Mouse (Mus musculus): ENCODE measurements around the gene Btnl4. TPM values are rescaled to one million over a fixed set of nuclear protein-coding genes. Genes with fewer than 3 reads are reported as not detected.

Btnl4 gene
- polyA plus RNA-seq, 1 experiment from 2014 or later = not detected

GRCm38 (mm10) chr17:34459255-34459654, 17.9 kb downstream of the Btnl4 start:
- no peaks in the 10 kb centered on the region for H3K9me3 ChIP-seq (replicated peaks; ENCODE audit: control insufficient read depth, low read length)
- WGBS = 85% methylated on average over 3 of the region's 3 CpGs
- H3K36me3 ChIP-seq (replicated peaks; ENCODE audit: control insufficient read depth, insufficient read depth, low read depth, low read length) = no peaks in the 10 kb centered on the region
- H3K9ac ChIP-seq (replicated peaks; ENCODE audit: low read length) = no peak overlapping the region
- no peaks in the 10 kb centered on the region for H3K27me3 ChIP-seq (ENCODE audit: control insufficient read depth, insufficient read depth, low read length)
- no peaks in the 10 kb centered on the region for H3K4me1 ChIP-seq (ENCODE audit: control insufficient read depth, insufficient read depth, low read length)
- no peak for DNase-seq (ENCODE audit: low spot score)
- ATAC-seq (replicated peaks; ENCODE audit: insufficient number of reproducible peaks, low FRiP score, low TSS enrichment, low read depth) = no peak
- H3K4me3 ChIP-seq (ENCODE audit: low read depth, low read length) = no peak overlapping the region
- H3K4me2 ChIP-seq (ENCODE audit: low read depth, low read length) = no peak overlapping the region
- H3K27ac ChIP-seq (replicated peaks; ENCODE audit: low read depth, low read length) = no peak overlapping the region

GRCm38 (mm10) chr17:34457668-34458067, 19.4 kb downstream of the Btnl4 start:
- WGBS = 69% methylated on average over 4 of the region's 4 CpGs

GRCm38 (mm10) chr17:34448473-34449041, 28.6 kb downstream of the Btnl4 start:
- Histone ChIP-seq H3K36me3 (replicated peaks; ENCODE audit: control insufficient read depth, insufficient read depth, low read depth, low read length) (no peaks in the 10 kb centered on the region), H3K9ac (replicated peaks; ENCODE audit: low read length) (no peak overlapping the region), H3K27me3 (ENCODE audit: control insufficient read depth, insufficient read depth, low read length) (no peaks in the 10 kb centered on the region), H3K27ac (replicated peaks; ENCODE audit: low read depth, low read length) (no peak overlapping the region), H3K4me1 (ENCODE audit: control insufficient read depth, insufficient read depth, low read length) (no peaks in the 10 kb centered on the region), H3K4me2 (ENCODE audit: low read depth, low read length) (no peak overlapping the region), H3K4me3 (ENCODE audit: low read depth, low read length) (no peak overlapping the region), H3K9me3 (replicated peaks; ENCODE audit: control insufficient read depth, low read length) (no peaks in the 10 kb centered on the region)
- 57% methylated on average over 6 of the region's 6 CpGs for WGBS
- DNase-seq (ENCODE audit: low spot score) = no peak
- ATAC-seq (replicated peaks; ENCODE audit: insufficient number of reproducible peaks, low FRiP score, low TSS enrichment, low read depth) = no peak

More at GRCm38 (mm10) chr17:34457668-34458067, 19.4 kb downstream of the Btnl4 start:
- Histone ChIP-seq H3K4me3 (ENCODE audit: low read depth, low read length) (no peak overlapping the region), H3K36me3 (replicated peaks; ENCODE audit: control insufficient read depth, insufficient read depth, low read depth, low read length) (no peaks in the 10 kb centered on the region), H3K4me1 (ENCODE audit: control insufficient read depth, insufficient read depth, low read length) (no peaks in the 10 kb centered on the region), H3K27ac (replicated peaks; ENCODE audit: low read depth, low read length) (no peak overlapping the region), H3K27me3 (ENCODE audit: control insufficient read depth, insufficient read depth, low read length) (no peaks in the 10 kb centered on the region), H3K9ac (replicated peaks; ENCODE audit: low read length) (no peak overlapping the region), H3K9me3 (replicated peaks; ENCODE audit: control insufficient read depth, low read length) (no peaks in the 10 kb centered on the region), H3K4me2 (ENCODE audit: low read depth, low read length) (no peak overlapping the region)
- DNase-seq (ENCODE audit: low spot score) = no peak
- no peak for ATAC-seq (replicated peaks; ENCODE audit: insufficient number of reproducible peaks, low FRiP score, low TSS enrichment, low read depth)

- Histone ChIP-seq H3K27me3 (ENCODE audit: control insufficient read depth, insufficient read depth, low read length) (no peaks in the 10 kb centered on the region), H3K4me3 (ENCODE audit: low read depth, low read length) (no peak overlapping the region), H3K9me3 (replicated peaks; ENCODE audit: control insufficient read depth, low read length) (no peaks in the 10 kb centered on the region), H3K4me1 (ENCODE audit: control insufficient read depth, insufficient read depth, low read length) (no peaks in the 10 kb centered on the region), H3K9ac (replicated peaks; ENCODE audit: low read length) (no peak overlapping the region), H3K4me2 (ENCODE audit: low read depth, low read length) (no peak overlapping the region), H3K36me3 (replicated peaks; ENCODE audit: control insufficient read depth, insufficient read depth, low read depth, low read length) (no peaks in the 10 kb centered on the region), H3K27ac (replicated peaks; ENCODE audit: low read depth, low read length) (no peak overlapping the region)
- ATAC-seq (replicated peaks; ENCODE audit: insufficient number of reproducible peaks, low FRiP score, low TSS enrichment, low read depth) = no peak
- no peak for DNase-seq (ENCODE audit: low spot score)
- WGBS = 91% methylated on average over 7 of the region's 7 CpGs
Measured at GRCm38 (mm10) chr17:34441990-34442389, 35.1 kb downstream of the Btnl4 start.

- no peak for ATAC-seq (replicated peaks; ENCODE audit: insufficient number of reproducible peaks, low FRiP score, low TSS enrichment, low read depth)
- H3K9ac ChIP-seq (replicated peaks; ENCODE audit: low read length) = no peak overlapping the region
- no peaks in the 10 kb centered on the region for H3K9me3 ChIP-seq (replicated peaks; ENCODE audit: control insufficient read depth, low read length)
- H3K27ac ChIP-seq (replicated peaks; ENCODE audit: low read depth, low read length) = no peak overlapping the region
- DNase-seq (ENCODE audit: low spot score) = peak; percentile 54
- H3K4me2 ChIP-seq (ENCODE audit: low read depth, low read length) = no peak overlapping the region
- no peak overlapping the region for H3K4me3 ChIP-seq (ENCODE audit: low read depth, low read length)
- WGBS = 54% methylated on average over 3 of the region's 3 CpGs
- no peaks in the 10 kb centered on the region for H3K27me3 ChIP-seq (ENCODE audit: control insufficient read depth, insufficient read depth, low read length)
- H3K36me3 ChIP-seq (replicated peaks; ENCODE audit: control insufficient read depth, insufficient read depth, low read depth, low read length) = no peaks in the 10 kb centered on the region
- no peaks in the 10 kb centered on the region for H3K4me1 ChIP-seq (ENCODE audit: control insufficient read depth, insufficient read depth, low read length)
Measured at GRCm38 (mm10) chr17:34439795-34440194, 37.3 kb downstream of the Btnl4 start.

- ATAC-seq (replicated peaks; ENCODE audit: insufficient number of reproducible peaks, low FRiP score, low TSS enrichment, low read depth) (no peak), DNase-seq (ENCODE audit: low spot score) (no peak)
- H3K36me3 ChIP-seq (replicated peaks; ENCODE audit: control insufficient read depth, insufficient read depth, low read depth, low read length) = no peaks in the 10 kb centered on the region
- H3K4me2 ChIP-seq (ENCODE audit: low read depth, low read length) = no peak overlapping the region
- H3K9ac ChIP-seq (replicated peaks; ENCODE audit: low read length) = no peak overlapping the region
- no peak overlapping the region for H3K27ac ChIP-seq (replicated peaks; ENCODE audit: low read depth, low read length)
- 67% methylated on average over 1 of the region's 1 CpGs for WGBS
- H3K9me3 ChIP-seq (replicated peaks; ENCODE audit: control insufficient read depth, low read length) = no peaks in the 10 kb centered on the region
- no peaks in the 10 kb centered on the region for H3K27me3 ChIP-seq (ENCODE audit: control insufficient read depth, insufficient read depth, low read length)
- H3K4me1 ChIP-seq (ENCODE audit: control insufficient read depth, insufficient read depth, low read length) = no peaks in the 10 kb centered on the region
- no peak overlapping the region for H3K4me3 ChIP-seq (ENCODE audit: low read depth, low read length)
Measured at GRCm38 (mm10) chr17:34438588-34438987, 38.5 kb downstream of the Btnl4 start.

- Histone ChIP-seq H3K9ac (replicated peaks; ENCODE audit: low read length) (no peak overlapping the region), H3K27ac (replicated peaks; ENCODE audit: low read depth, low read length) (no peak overlapping the region), H3K4me1 (ENCODE audit: control insufficient read depth, insufficient read depth, low read length) (no peaks in the 10 kb centered on the region), H3K4me3 (ENCODE audit: low read depth, low read length) (no peak overlapping the region), H3K9me3 (replicated peaks; ENCODE audit: control insufficient read depth, low read length) (no peaks in the 10 kb centered on the region), H3K4me2 (ENCODE audit: low read depth, low read length) (no peak overlapping the region), H3K27me3 (ENCODE audit: control insufficient read depth, insufficient read depth, low read length) (no peaks in the 10 kb centered on the region), H3K36me3 (replicated peaks; ENCODE audit: control insufficient read depth, insufficient read depth, low read depth, low read length) (no peaks in the 10 kb centered on the region)
- 74% methylated on average over 7 of the region's 7 CpGs for WGBS
- DNase-seq (ENCODE audit: low spot score) (no peak), ATAC-seq (replicated peaks; ENCODE audit: insufficient number of reproducible peaks, low FRiP score, low TSS enrichment, low read depth) (no peak)
Measured at GRCm38 (mm10) chr17:34437606-34438005, 39.5 kb downstream of the Btnl4 start.

- Histone ChIP-seq H3K4me3 (ENCODE audit: low read depth, low read length) (no peak overlapping the region), H3K27ac (replicated peaks; ENCODE audit: low read depth, low read length) (no peak overlapping the region), H3K9ac (replicated peaks; ENCODE audit: low read length) (no peak overlapping the region), H3K4me2 (ENCODE audit: low read depth, low read length) (no peak overlapping the region), H3K27me3 (ENCODE audit: control insufficient read depth, insufficient read depth, low read length) (no peaks in the 10 kb centered on the region), H3K9me3 (replicated peaks; ENCODE audit: control insufficient read depth, low read length) (no peaks in the 10 kb centered on the region), H3K4me1 (ENCODE audit: control insufficient read depth, insufficient read depth, low read length) (no peaks in the 10 kb centered on the region), H3K36me3 (replicated peaks; ENCODE audit: control insufficient read depth, insufficient read depth, low read depth, low read length) (no peaks in the 10 kb centered on the region)
- DNase-seq (ENCODE audit: low spot score) (no peak), ATAC-seq (replicated peaks; ENCODE audit: insufficient number of reproducible peaks, low FRiP score, low TSS enrichment, low read depth) (no peak)
- 71% methylated on average over 4 of the region's 4 CpGs for WGBS
Measured at GRCm38 (mm10) chr17:34437120-34437519, 40.0 kb downstream of the Btnl4 start.
